Mouse (Mus musculus) adrenal gland, postnatal 10 days (tissue): ENCODE measurements around the gene C1d. TPM values are rescaled to one million over a fixed set of nuclear protein-coding genes. Genes with fewer than 3 reads are reported as not detected.
"Not testable (repeated sequence)": the region's sequence is repeated elsewhere in the genome, so short reads cannot be mapped to it uniquely, and the experiment has no call there.

Experiments
- DNase-seq: peaks from one replicate; pipeline ENCODE4 v3.0.0; 2021; ENCODE audit warnings: mixed read lengths
- long read RNA-seq, 2 experiments: library from polyadenylated mRNA; stranded (forward); transcript quantifications; one replicate each; pipeline ENCODE4 v2.0.0; 2021
- total RNA-seq, 2 experiments: library from RNA; stranded (reverse); gene quantifications; 2 replicates each; pipeline ENCODE4 v1.2.3; 2021

C1d gene
- total RNA-seq: 10 to 100 TPM; 54.5 to 63.3 TPM
- long read RNA-seq, experiment 1, transcript C1d-201 (5 exons, 2,981 nt): major isoform, 111 of 118 reads
- long read RNA-seq, experiment 1, partial matches to known transcripts: 1 of 118 reads
- long read RNA-seq, experiment 1, other reads (novel, unspliced or antisense): 4 of 118 reads
- long read RNA-seq, experiment 2, transcript C1d-201 (5 exons, 2,981 nt): major isoform, 73 of 81 reads
- long read RNA-seq, experiment 2, partial matches to known transcripts: 3 of 81 reads
- long read RNA-seq, experiment 2, other reads (novel, unspliced or antisense): 2 of 81 reads

DNA sequence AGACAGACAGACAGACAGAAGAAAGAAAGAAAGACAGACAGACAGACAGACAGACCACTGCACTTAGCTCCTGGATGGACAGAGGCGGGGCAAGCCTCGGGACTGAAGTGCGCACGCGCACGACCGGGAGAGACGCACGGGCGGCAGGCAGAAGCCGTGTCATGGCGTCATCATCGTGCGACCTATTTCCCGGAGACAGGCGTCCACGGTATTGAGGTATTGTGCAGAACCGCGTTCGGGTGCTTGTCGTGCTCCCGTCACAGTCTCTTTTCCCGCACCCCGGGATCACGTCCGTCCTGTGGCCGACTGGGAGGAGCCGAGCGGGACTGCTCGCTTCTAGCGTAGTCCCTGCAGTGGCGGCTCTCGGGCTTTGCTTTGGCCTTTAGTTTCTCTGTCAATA is at the start of gene C1d:
Gene C1d (plus strand): TSS at position 137 of the 400 bp plus-strand sequence.
- peak; percentile 97 for DNase-seq

- DNase-seq: peak; percentile 96
Observed at GRCm38 (mm10) chr11:17211258-17212140, 45.9 kb upstream of the C1d start, which contains the start of gene Pno1. Pno1 (minus strand) TSS chr11:17211568.

DNA sequence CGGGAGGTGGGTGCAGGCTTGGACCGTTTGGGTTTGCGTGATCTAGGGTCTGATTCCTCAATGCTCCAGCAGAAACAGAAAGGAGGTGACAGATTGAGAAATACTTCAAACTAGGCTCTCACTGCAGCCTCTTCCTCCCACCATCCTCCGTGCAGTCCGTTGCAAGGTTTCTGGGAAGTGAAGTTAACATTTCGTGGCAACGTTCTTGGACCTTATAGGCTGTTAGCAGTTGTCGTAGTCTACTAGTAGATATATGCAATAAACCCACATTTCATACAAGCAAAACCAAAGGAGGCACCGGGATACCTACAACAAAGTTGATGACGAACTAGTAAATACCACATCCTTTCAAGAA is 45.3 kb upstream of the C1d start:
- no peak for DNase-seq

GRCm38 (mm10) chr11:17212903-17213509 is 44.4 kb upstream of the C1d start:
- no peak for DNase-seq

- no peak for DNase-seq
Observed at GRCm38 (mm10) chr11:17215475-17215874, 41.9 kb upstream of the C1d start.

DNA sequence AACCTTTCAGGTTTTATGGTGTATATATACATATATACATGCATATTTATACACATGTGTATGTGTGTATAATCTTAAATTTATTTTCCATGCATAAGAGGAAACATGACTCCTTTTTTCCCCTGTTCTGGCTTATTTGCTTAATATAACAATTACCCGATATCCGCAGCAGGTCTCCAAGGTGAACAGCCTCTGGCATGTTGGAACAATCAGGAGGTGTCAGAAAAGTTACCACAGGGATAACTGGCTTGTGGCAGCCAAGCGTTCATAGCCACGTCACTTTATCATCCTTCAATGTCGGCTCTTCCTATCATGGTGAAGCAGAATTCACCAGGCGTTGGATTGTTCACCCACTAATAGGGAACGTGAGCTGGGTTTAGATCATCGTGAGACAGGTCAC is 36.3 kb upstream of the C1d start:
- DNase-seq: no peak

DNA sequence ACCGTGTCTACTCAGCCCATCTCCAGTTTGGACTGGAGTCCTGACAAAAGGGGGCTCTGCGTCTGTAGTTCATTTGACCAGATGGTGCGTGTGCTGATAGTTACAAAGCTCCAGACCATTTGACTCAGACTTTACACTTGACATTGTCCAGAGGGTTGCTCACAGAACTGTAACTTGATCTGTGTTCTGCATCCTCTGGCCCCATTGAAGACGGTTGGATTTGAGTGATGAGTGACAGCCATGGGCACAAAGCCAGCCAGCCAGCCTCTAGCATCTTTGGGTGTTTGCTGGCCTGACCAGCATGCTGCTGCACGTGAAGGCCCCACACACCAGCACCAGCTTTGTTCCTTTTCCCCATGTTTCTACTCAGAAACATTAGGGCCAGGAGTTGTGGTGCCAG is 24.6 kb upstream of the C1d start:
- DNase-seq: no peak

DNA sequence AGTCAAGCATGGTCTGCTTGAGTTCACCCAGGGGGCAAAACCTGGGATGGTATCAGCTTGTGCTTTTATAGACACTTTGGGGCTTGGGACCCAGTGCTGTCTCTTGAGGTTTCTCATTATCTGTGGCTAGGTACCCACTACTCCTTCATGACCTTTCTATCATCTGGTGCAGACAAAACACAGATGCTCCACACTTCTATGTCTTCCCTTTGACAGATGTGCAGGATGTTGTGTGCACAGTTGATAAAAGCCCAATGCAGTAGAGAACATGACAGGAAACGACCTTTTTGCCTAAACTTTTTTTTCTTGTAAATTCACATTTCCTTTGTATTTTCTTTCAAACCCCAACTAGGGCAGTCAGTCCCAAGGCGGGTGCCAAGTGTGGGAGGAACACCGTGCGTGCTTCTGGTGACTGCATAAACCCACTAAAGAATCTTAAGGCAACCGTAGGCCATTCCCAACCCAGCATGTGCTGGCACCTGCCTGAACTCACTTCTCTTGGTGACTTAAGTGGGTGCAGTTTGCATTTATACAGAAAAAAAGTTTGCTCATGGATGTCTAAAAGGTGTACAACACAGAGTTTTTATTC is 20.8 kb upstream of the C1d start:
- no peak for DNase-seq

DNA sequence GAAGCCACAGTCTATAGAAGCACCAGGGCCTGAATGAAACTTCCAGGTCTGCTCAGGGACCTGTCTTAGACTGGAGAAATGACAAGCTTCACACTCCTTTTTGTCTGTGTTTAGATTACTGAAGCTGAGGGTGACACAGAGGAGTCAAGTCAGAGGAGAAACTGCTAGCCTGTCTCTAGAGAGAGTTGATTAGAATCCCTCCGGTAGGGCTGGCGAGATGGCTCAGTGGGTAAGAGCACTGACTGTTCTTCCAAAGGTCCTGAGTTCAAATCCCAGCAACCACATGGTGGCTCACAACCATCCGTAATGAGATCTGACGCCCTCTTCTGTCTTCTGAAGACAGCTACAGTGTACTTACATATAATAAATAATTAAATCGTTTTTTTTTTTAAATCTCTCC is 18.8 kb upstream of the C1d start:
- DNase-seq: not testable (repeated sequence)

DNA sequence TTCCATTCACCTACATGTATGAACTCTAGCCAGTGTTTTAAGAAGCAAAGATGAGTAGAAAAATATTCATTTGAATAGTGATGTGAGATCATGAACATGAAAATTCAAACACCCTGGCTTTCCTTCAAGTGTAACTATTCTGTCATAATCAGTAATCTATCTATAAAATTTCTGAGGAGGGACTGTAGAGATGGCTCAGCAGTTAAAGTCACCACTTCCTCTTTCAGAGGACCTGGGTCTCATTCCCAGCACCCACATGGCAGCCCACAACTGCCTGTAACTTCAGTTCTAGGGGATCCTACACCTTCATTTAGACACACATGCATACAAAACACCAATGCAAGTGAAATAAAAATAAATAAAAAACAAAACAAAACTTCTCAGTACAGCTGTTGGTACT is 8.7 kb upstream of the C1d start:
- DNase-seq: no peak

DNA sequence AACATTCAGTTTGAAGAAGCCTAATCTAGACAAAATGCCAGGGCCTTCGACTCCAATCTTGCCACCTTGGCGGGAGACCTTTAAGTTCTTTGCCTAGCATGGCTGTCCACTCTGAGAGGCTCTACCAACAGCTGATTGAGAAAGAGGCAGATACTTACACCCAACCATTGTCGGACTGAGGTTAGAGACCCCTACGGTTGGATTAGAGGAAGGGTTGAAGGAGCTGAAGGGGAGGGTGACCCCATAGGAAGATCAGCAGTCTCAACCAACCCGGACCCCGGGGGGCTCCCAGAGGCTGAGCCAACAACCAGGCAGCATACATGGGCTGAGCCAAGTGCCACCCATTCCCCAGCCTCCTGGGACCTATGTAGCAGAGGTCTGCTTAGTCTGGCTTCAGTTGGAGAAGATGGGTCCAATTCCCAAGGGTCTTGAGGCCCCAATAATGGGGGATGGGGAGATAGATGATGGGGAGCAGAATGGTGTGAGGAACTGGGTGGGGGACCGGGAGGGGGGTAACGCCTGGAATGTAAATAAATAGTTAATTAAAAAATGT is 490 bp upstream of the C1d start:
- DNase-seq: peak; percentile 15

DNA sequence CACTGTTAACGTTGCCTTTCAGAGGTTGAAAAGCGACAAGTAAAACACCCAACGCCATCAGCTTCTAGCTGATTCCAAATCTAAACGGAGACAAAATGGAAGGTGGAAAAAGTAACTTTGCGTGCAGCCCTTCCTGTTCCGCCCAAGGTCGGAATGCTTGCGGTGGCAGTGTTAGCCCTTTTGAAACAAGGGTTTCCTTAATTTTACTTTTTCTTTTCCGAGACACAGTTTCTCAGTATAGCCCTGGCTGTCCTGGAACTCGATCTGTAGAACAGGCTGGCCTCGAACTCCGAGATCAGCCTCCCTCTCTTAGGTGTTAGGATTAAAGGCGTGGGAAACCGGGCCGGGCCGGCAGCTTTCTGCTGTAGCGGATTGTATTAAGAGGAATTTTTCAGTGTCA is 482 bp downstream of the C1d start:
- DNase-seq: peak; percentile 51

GRCm38 (mm10) chr11:17267176-17267575 is 9.8 kb downstream of the C1d start:
- no peak for DNase-seq

DNA sequence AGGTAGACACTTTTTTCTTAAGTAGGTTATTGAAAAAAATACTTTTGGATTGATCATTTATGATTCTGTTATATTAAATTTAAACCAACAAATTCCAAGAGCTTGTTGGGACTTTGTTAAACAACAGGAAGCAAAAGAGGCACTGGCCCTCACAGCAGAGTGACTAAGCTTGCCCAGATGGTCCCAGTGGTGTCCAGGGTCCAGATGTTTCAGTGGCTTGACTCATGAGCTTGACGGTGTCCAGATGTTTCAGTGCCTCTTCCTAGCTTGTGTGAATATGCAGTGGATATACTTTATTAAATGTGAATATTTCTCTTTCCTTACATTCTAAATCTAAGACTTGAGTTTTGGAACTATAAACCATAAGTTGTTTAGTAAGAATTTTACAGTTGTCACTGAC is 11.4 kb downstream of the C1d start:
- DNase-seq: no peak

- DNase-seq: peak; percentile 59
Observed at GRCm38 (mm10) chr11:17279959-17280358, 22.6 kb downstream of the C1d start.

- DNase-seq: peak; percentile 32
Observed at GRCm38 (mm10) chr11:17284055-17284454, 26.7 kb downstream of the C1d start.

DNA sequence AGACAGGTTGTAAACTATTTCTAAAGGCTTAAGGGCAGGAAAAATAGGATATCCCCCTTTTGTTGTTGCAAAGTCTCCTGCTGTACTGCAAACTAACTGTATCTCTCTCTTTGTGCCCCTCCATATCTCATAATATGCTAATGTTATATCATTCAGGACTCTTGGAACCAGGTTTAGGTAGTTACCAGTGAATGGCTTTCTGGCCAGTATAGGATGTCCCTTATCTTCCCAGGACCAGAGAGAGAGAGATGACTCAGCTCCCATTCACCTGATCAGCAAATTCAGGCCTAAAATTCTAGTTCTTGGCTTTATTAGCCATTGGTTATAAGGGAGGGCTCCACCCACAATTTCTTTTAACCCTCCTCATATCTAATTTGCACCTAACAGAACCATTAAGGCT is 31.5 kb downstream of the C1d start:
- DNase-seq: no peak

GRCm38 (mm10) chr11:17306007-17306891 is 48.9 kb downstream of the C1d start:
- peak; percentile 79 for DNase-seq

DNA sequence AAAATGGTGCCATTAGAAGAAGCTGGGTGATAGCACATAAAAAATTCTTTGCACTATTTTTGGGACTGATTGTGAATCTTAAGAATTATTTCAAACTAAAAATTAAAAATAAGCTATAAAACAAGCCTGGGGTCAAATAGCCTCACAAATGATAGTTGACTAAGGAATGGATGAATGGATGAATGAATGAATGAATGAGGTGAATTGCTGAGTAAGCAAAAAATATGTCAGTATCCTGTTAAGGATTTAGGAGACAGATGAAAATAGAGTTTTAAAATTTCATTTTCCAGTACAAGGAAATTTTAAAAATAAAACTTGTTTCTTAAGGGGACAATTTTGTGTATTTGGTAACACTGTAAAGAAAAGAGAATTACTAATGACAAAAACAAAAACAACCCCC is 50.1 kb downstream of the C1d start:
- DNase-seq: no peak
